Mouse (Mus musculus) heart, embryonic 10.5 days (tissue): Measurements from ENCODE around the gene Gm21897. TPM values are rescaled to one million over a fixed set of nuclear protein-coding genes. Genes with fewer than 3 reads are reported as not detected.
"Not testable (repeated sequence)": the region's sequence is repeated elsewhere in the genome, so short reads cannot be mapped to it uniquely, and the experiment has no call there.

ENCODE experiments used
- DNase-seq: peaks from one replicate; pipeline ENCODE4 v3.0.0-alpha.2; 2017; ENCODE audit warnings: low spot score
- H3K27ac ChIP-seq: fragments of 300-500 bp; sonication (generic); 2 replicates; pipeline ENCODE4 v1.5.1; 2016; ENCODE audit warnings: mild to moderate bottlenecking
- H3K27me3 ChIP-seq: fragments of 300-500 bp; sonication (generic); 2 replicates; pipeline ENCODE4 v1.6.1; 2016; ENCODE audit warnings: mild to moderate bottlenecking; ENCODE audit not compliant: poor library complexity, insufficient read depth, severe bottlenecking
- H3K36me3 ChIP-seq: fragments of 300-500 bp; sonication (generic); 2 replicates; pipeline ENCODE4 v1.6.1; 2016; ENCODE audit warnings: mild to moderate bottlenecking, moderate library complexity
- H3K4me1 ChIP-seq: fragments of 300-500 bp; sonication (generic); 2 replicates; pipeline ENCODE4 v1.6.1; 2016; ENCODE audit warnings: mild to moderate bottlenecking
- H3K4me3 ChIP-seq: fragments of 300-500 bp; sonication (generic); 2 replicates; pipeline ENCODE4 v1.5.1; 2016; ENCODE audit warnings: mild to moderate bottlenecking, moderate library complexity
- H3K9me3 ChIP-seq: fragments of 300-500 bp; sonication (generic); 2 replicates; pipeline ENCODE4 v1.6.1; 2016; ENCODE audit warnings: mild to moderate bottlenecking, moderate library complexity
- WGBS: fragments of 180-500 bp; shearing (Covaris S2); methylation state at CpG from one replicate; pipeline ENCODE4 v1.1.7; 2016; 5-methylcytosine and 5-hydroxymethylcytosine counted together
- polyA plus RNA-seq: library from polyadenylated mRNA; unstranded; fragments of >200 nt; fragmentation: Nextera tagmentation; extraction: Ambion mirVana; gene quantifications from 2 replicates; pipeline ENCODE4 v1.2.1, GENCODE M21; 2016

Gm21897 gene
- not detected in 2 replicates for polyA plus RNA-seq

- H3K4me3 ChIP-seq, H3K9me3 ChIP-seq, H3K27me3 ChIP-seq, H3K36me3 ChIP-seq, H3K27ac ChIP-seq, DNase-seq, H3K4me1 ChIP-seq: not testable (repeated sequence)
- WGBS, result no CpG with 5 or more reads among the region's 4 CpGs
Measured at GRCm38 (mm10) chr16:15317158-15317557, at the start of gene Gm21897. Gene Gm21897 (plus strand): TSS chr16:15317458.

- no peaks in the 10 kb centered on the region for H3K4me1 ChIP-seq
- WGBS, result 44% methylated on average over 1 of the region's 1 CpGs
- H3K27ac ChIP-seq, result no peak overlapping the region
- no peak overlapping the region for H3K4me3 ChIP-seq
- H3K9me3 ChIP-seq, result no peaks in the 10 kb centered on the region
- no peaks in the 10 kb centered on the region for H3K27me3 ChIP-seq
- H3K36me3 ChIP-seq, result no peaks in the 10 kb centered on the region
- DNase-seq, result no peak
Measured at GRCm38 (mm10) chr16:15272291-15272690, 45.0 kb upstream of the Gm21897 start.

GRCm38 (mm10) chr16:15277461-15277860, 39.8 kb upstream of the Gm21897 start:
- Histone ChIP-seq H3K27ac (no peak overlapping the region), H3K9me3 (no peaks in the 10 kb centered on the region), H3K36me3 (no peaks in the 10 kb centered on the region), H3K27me3 (no peaks in the 10 kb centered on the region), H3K4me3 (no peak overlapping the region), H3K4me1 (no peaks in the 10 kb centered on the region)
- no peak for DNase-seq

- WGBS, result 82% methylated on average over 3 of the region's 3 CpGs
- no peaks in the 10 kb centered on the region for H3K27me3 ChIP-seq
- H3K36me3 ChIP-seq, result no peaks in the 10 kb centered on the region
- H3K4me3 ChIP-seq, result no peak overlapping the region
- no peak for DNase-seq
- H3K9me3 ChIP-seq, result no peaks in the 10 kb centered on the region
- H3K27ac ChIP-seq, result no peak overlapping the region
- no peaks in the 10 kb centered on the region for H3K4me1 ChIP-seq
Measured at GRCm38 (mm10) chr16:15293041-15293440, 24.2 kb upstream of the Gm21897 start.

- WGBS, result 65% methylated on average over 1 of the region's 1 CpGs
- Histone ChIP-seq H3K27me3 (no peaks in the 10 kb centered on the region), H3K4me3 (no peak overlapping the region), H3K9me3 (no peaks in the 10 kb centered on the region), H3K4me1 (no peaks in the 10 kb centered on the region), H3K27ac (no peak overlapping the region), H3K36me3 (no peaks in the 10 kb centered on the region)
- no peak for DNase-seq
Measured at GRCm38 (mm10) chr16:15294289-15294688, 23.0 kb upstream of the Gm21897 start.

GRCm38 (mm10) chr16:15294911-15295659, 22.2 kb upstream of the Gm21897 start:
- H3K4me1 ChIP-seq, result no peaks in the 10 kb centered on the region
- 68% methylated on average over 8 of the region's 8 CpGs for WGBS
- H3K4me3 ChIP-seq, result no peak overlapping the region
- H3K36me3 ChIP-seq, result no peaks in the 10 kb centered on the region
- no peaks in the 10 kb centered on the region for H3K9me3 ChIP-seq
- no peak for DNase-seq
- H3K27ac ChIP-seq, result no peak overlapping the region
- H3K27me3 ChIP-seq, result no peaks in the 10 kb centered on the region

- no peaks in the 10 kb centered on the region for H3K27me3 ChIP-seq
- no peaks in the 10 kb centered on the region for H3K4me1 ChIP-seq
- H3K9me3 ChIP-seq, result no peaks in the 10 kb centered on the region
- no peak for DNase-seq
- no peaks in the 10 kb centered on the region for H3K36me3 ChIP-seq
- H3K4me3 ChIP-seq, result no peak overlapping the region
- no peak overlapping the region for H3K27ac ChIP-seq
Measured at GRCm38 (mm10) chr16:15334526-15334925, 17.3 kb downstream of the Gm21897 start.

- Histone ChIP-seq H3K4me3 (no peak overlapping the region), H3K27ac (no peak overlapping the region), H3K9me3 (no peaks in the 10 kb centered on the region), H3K27me3 (no peaks in the 10 kb centered on the region), H3K36me3 (no peaks in the 10 kb centered on the region), H3K4me1 (no peaks in the 10 kb centered on the region)
- 76% methylated on average over 4 of the region's 4 CpGs for WGBS
- no peak for DNase-seq
Measured at GRCm38 (mm10) chr16:15339051-15339450, 21.8 kb downstream of the Gm21897 start.

- WGBS, result 24% methylated on average over 1 of the region's 1 CpGs
- H3K4me3 ChIP-seq, result no peak overlapping the region
- no peak for DNase-seq
- no peak overlapping the region for H3K27ac ChIP-seq
- H3K27me3 ChIP-seq, result no peaks in the 10 kb centered on the region
- H3K9me3 ChIP-seq, result no peaks in the 10 kb centered on the region
- no peaks in the 10 kb centered on the region for H3K4me1 ChIP-seq
- no peaks in the 10 kb centered on the region for H3K36me3 ChIP-seq
Measured at GRCm38 (mm10) chr16:15346045-15346444, 28.8 kb downstream of the Gm21897 start.

- Histone ChIP-seq H3K27me3 (no peaks in the 10 kb centered on the region), H3K4me3 (no peak overlapping the region), H3K27ac (no peak overlapping the region), H3K4me1 (no peaks in the 10 kb centered on the region), H3K36me3 (no peaks in the 10 kb centered on the region), H3K9me3 (no peaks in the 10 kb centered on the region)
- no peak for DNase-seq
- WGBS, result 79% methylated on average over 2 of the region's 2 CpGs
Measured at GRCm38 (mm10) chr16:15349381-15349780, 32.1 kb downstream of the Gm21897 start.

- 70% methylated on average over 1 of the region's 1 CpGs for WGBS
- Histone ChIP-seq H3K4me3 (no peak overlapping the region), H3K9me3 (no peaks in the 10 kb centered on the region), H3K27ac (no peak overlapping the region), H3K36me3 (no peaks in the 10 kb centered on the region), H3K27me3 (no peaks in the 10 kb centered on the region), H3K4me1 (no peaks in the 10 kb centered on the region)
- DNase-seq, result no peak
Measured at GRCm38 (mm10) chr16:15351301-15351700, 34.0 kb downstream of the Gm21897 start.

- 59% methylated on average over 2 of the region's 2 CpGs for WGBS
- Histone ChIP-seq H3K27ac (no peak overlapping the region), H3K36me3 (no peaks in the 10 kb centered on the region), H3K27me3 (no peaks in the 10 kb centered on the region), H3K4me1 (no peaks in the 10 kb centered on the region), H3K4me3 (no peak overlapping the region), H3K9me3 (no peaks in the 10 kb centered on the region)
- DNase-seq, result no peak
Measured at GRCm38 (mm10) chr16:15352320-15352719, 35.1 kb downstream of the Gm21897 start.

- H3K9me3 ChIP-seq, result no peaks in the 10 kb centered on the region
- no peak overlapping the region for H3K27ac ChIP-seq
- no peaks in the 10 kb centered on the region for H3K36me3 ChIP-seq
- H3K27me3 ChIP-seq, result no peaks in the 10 kb centered on the region
- WGBS, result 60% methylated on average over 2 of the region's 2 CpGs
- no peak overlapping the region for H3K4me3 ChIP-seq
- DNase-seq, result no peak
- H3K4me1 ChIP-seq, result no peaks in the 10 kb centered on the region
Measured at GRCm38 (mm10) chr16:15354901-15355300, 37.6 kb downstream of the Gm21897 start.

GRCm38 (mm10) chr16:15355339-15355738, 38.1 kb downstream of the Gm21897 start:
- Histone ChIP-seq H3K36me3 (no peaks in the 10 kb centered on the region), H3K4me3 (no peak overlapping the region), H3K4me1 (no peaks in the 10 kb centered on the region), H3K9me3 (no peaks in the 10 kb centered on the region), H3K27ac (no peak overlapping the region), H3K27me3 (no peaks in the 10 kb centered on the region)
- WGBS, result 85% methylated on average over 1 of the region's 1 CpGs
- DNase-seq, result no peak
